In the genomic region with DNA sequence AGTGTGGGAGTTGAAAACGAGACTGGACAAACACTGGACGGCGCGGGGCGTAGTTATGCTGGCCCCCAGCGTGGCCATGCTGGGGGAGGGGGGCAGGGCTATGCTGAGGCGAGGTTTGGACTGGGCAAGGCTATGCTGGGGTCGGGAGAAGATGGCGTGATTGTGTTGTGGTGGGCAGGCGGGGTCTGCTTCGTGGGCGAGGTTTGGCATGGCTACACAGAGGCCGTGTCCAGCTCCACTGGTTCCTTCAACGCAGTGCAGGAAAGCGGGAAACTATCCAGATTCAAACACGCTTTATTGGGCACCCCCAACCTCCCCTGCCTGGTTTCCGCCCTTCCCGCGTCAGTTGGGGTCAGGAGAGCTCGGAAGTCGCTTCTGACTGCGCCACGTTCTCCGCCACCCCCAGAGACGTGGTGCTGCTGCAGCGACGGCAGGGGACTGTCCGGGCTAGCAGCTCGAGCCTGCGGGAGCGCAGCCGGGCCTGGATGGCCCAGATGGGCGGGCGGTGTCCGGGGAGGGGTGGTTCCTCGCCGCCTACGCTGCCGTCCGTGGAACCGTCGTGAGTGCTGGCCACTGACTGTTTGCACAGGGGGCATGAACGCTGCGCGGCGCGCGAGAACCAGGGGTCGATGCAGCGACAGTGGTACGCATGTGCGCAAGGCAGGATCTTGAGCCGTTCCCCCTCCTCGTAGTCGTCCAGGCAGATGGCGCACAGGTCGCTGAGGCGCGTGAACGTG, we compare ENCODE assay signal across 9 mouse cellular contexts. TPM values are rescaled to one million over a fixed set of nuclear protein-coding genes. Genes with fewer than 3 reads are reported as not detected.
DNase-seq lines count a peak whose midpoint lies in the region; ATAC-seq lines count a peak whose summit lies in the region.
"Had no signal": no experiment of that assay in that cellular context is flagged by ENCODE, and none has a peak within 500 bp of the region (broad histone marks: within the 10 kb centered on the region; RNA-seq: fewer than 3 reads in every experiment).

No protein-coding gene starts in this region.

- 7% methylated on average over 60 of the region's 60 CpGs for WGBS in embryonic facial prominence, embryonic 11.5 days
- 7% methylated on average over 59 of the region's 60 CpGs for WGBS in hindbrain, embryonic 16.5 days
- WGBS in neural tube, embryonic 14.5 days = 7% methylated on average over 59 of the region's 60 CpGs

- DNase-seq in layer of hippocampus, postnatal 25 days (ENCODE audit: extremely low spot score in 1 of 2, low spot score in 1 of 2) = peak; percentile 8 to 15
- no peak for DNase-seq in layer of hippocampus, adult 11-12 months (ENCODE audit: low spot score)
- DNase-seq in embryonic facial prominence, embryonic 11.5 days (ENCODE audit: low spot score) = no peak
- no peak for DNase-seq in thymus, postnatal 25 days
- DNase-seq in frontal cortex, postnatal 25 days (ENCODE audit: low spot score in 2 of 2) = no peak
- DNase-seq in urinary bladder, postnatal 25 days (ENCODE audit: low spot score) = no peak

- no peak for ATAC-seq in embryonic facial prominence, embryonic 11.5 days (replicated peaks; ENCODE audit: insufficient number of reproducible peaks, low FRiP score, low TSS enrichment, low read depth)
- ATAC-seq in hindbrain, embryonic 16.5 days = no peak
- no peak for ATAC-seq in neural tube, embryonic 14.5 days (ENCODE audit: low read depth)

- no peak overlapping the region for H3K27ac ChIP-seq in embryonic facial prominence, embryonic 11.5 days (replicated peaks; ENCODE audit: low read depth, low read length)
- peak overlapping the region; percentile 42 for H3K27ac ChIP-seq in hindbrain, embryonic 16.5 days (ENCODE audit: low read depth, low read length)
- H3K27ac ChIP-seq in neural tube, embryonic 14.5 days (ENCODE audit: low read depth, low read length) = no peak overlapping the region

- no peaks in the 10 kb centered on the region for H3K9me3 ChIP-seq in embryonic facial prominence, embryonic 11.5 days (replicated peaks; ENCODE audit: control insufficient read depth, low read length)
- H3K9me3 ChIP-seq in hindbrain, embryonic 16.5 days (ENCODE audit: control insufficient read depth, low read length) = no peaks in the 10 kb centered on the region
- no peaks in the 10 kb centered on the region for H3K9me3 ChIP-seq in neural tube, embryonic 14.5 days (ENCODE audit: control insufficient read depth, low read length)

- H3K36me3 ChIP-seq in embryonic facial prominence, embryonic 11.5 days (replicated peaks; ENCODE audit: control insufficient read depth, insufficient read depth, low read depth, low read length) = no peaks in the 10 kb centered on the region
- H3K36me3 ChIP-seq in hindbrain, embryonic 16.5 days (ENCODE audit: control insufficient read depth, insufficient read depth, low read length) = no peaks in the 10 kb centered on the region
- H3K36me3 ChIP-seq in neural tube, embryonic 14.5 days (ENCODE audit: control insufficient read depth, insufficient read depth, low read length) = no peaks in the 10 kb centered on the region

- H3K27me3 ChIP-seq in embryonic facial prominence, embryonic 11.5 days (ENCODE audit: control insufficient read depth, insufficient read depth, low read length) = peaks cover 38% of the 10 kb centered on the region
- H3K27me3 ChIP-seq in hindbrain, embryonic 16.5 days (replicated peaks; ENCODE audit: control insufficient read depth, insufficient read depth, low read length) = peaks cover 24% of the 10 kb centered on the region
- H3K27me3 ChIP-seq in neural tube, embryonic 14.5 days (ENCODE audit: control insufficient read depth, insufficient read depth, low read length) = peaks cover 23% of the 10 kb centered on the region

- peaks cover 17% of the 10 kb centered on the region for H3K4me1 ChIP-seq in embryonic facial prominence, embryonic 11.5 days (ENCODE audit: control insufficient read depth, insufficient read depth, low read length)
- peaks cover 34% of the 10 kb centered on the region for H3K4me1 ChIP-seq in hindbrain, embryonic 16.5 days (ENCODE audit: control insufficient read depth, insufficient read depth, low read depth, low read length)
- H3K4me1 ChIP-seq in neural tube, embryonic 14.5 days (ENCODE audit: control insufficient read depth, insufficient read depth, low read length) = peaks cover 25% of the 10 kb centered on the region

- no peak overlapping the region for H3K9ac ChIP-seq in embryonic facial prominence, embryonic 11.5 days (replicated peaks; ENCODE audit: low read length)
- H3K9ac ChIP-seq in hindbrain, embryonic 16.5 days (ENCODE audit: low read depth, low read length) = peak overlapping the region; percentile 33
- 0 out of 2 replicates have a peak overlapping the region, but pooled peaks have one; percentile 11 for H3K9ac ChIP-seq in neural tube, embryonic 14.5 days (replicated peaks; ENCODE audit: low read depth, low read length)

- peak overlapping the region; percentile 27 for H3K4me2 ChIP-seq in embryonic facial prominence, embryonic 11.5 days (ENCODE audit: low read depth, low read length)
- peak overlapping the region; percentile 49 for H3K4me2 ChIP-seq in hindbrain, embryonic 16.5 days (ENCODE audit: low read length)
- peak overlapping the region; percentile 29; the same call in 1 of the 2 replicates for H3K4me2 ChIP-seq in neural tube, embryonic 14.5 days (ENCODE audit: low read depth, low read length)

- H3K4me3 ChIP-seq in embryonic facial prominence, embryonic 11.5 days (ENCODE audit: low read depth, low read length) = peak overlapping the region; percentile 19
- peak overlapping the region; percentile 29 for H3K4me3 ChIP-seq in hindbrain, embryonic 16.5 days (ENCODE audit: low read length)
- H3K4me3 ChIP-seq in neural tube, embryonic 14.5 days (ENCODE audit: low read depth, low read length) = peak overlapping the region; percentile 16; the same call in 1 of the 2 replicates

RNA-seq across cellular contexts. Expression of a gene that starts 1.1 kb away (rescaled TPM):
- total RNA-seq in layer of hippocampus, postnatal 25 days (2021) = not detected
- polyA plus RNA-seq in embryonic facial prominence, embryonic 11.5 days (2014; fragmentation: Nextera tagmentation; extraction: Ambion mirVana) = not detected in 2 replicates
- not detected in 2 replicates for polyA plus RNA-seq in hindbrain, embryonic 16.5 days (2015; fragmentation: Nextera tagmentation; extraction: Ambion mirVana)
- not detected in 2 replicates for polyA plus RNA-seq in neural tube, embryonic 14.5 days (2014; fragmentation: Nextera tagmentation; extraction: Ambion mirVana)
- polyA plus RNA-seq: large intestine, adult 2 months had no signal

RNA-seq across cellular contexts. Expression of a gene that starts 34.9 kb away (rescaled TPM):
- 100 to 1,000 TPM; 658 to 741 TPM for total RNA-seq in layer of hippocampus, postnatal 25 days (2021)
- polyA plus RNA-seq in embryonic facial prominence, embryonic 11.5 days (2014; fragmentation: Nextera tagmentation; extraction: Ambion mirVana) = 80.1 and 81.5 TPM in 2 replicates
- polyA plus RNA-seq in hindbrain, embryonic 16.5 days (2015; fragmentation: Nextera tagmentation; extraction: Ambion mirVana) = 229 and 264 TPM in 2 replicates
- 255 and 266 TPM in 2 replicates for polyA plus RNA-seq in neural tube, embryonic 14.5 days (2014; fragmentation: Nextera tagmentation; extraction: Ambion mirVana)

RNA-seq across cellular contexts. Expression of a gene that starts 43.0 kb away (rescaled TPM):
- 1 to 10 TPM; 1.9 to 3.4 TPM for total RNA-seq in layer of hippocampus, postnatal 25 days (2021)
- polyA plus RNA-seq in embryonic facial prominence, embryonic 11.5 days (2014; fragmentation: Nextera tagmentation; extraction: Ambion mirVana) = 0.70 and 0.77 TPM in 2 replicates
- 0.95 and 1.1 TPM in 2 replicates for polyA plus RNA-seq in hindbrain, embryonic 16.5 days (2015; fragmentation: Nextera tagmentation; extraction: Ambion mirVana)
- 1.5 and 1.9 TPM in 2 replicates for polyA plus RNA-seq in neural tube, embryonic 14.5 days (2014; fragmentation: Nextera tagmentation; extraction: Ambion mirVana)

Comparison
In these comparisons a context has a peak if more than half of its experiments do, and no peak if none do; other contexts are left out.
1. DNase-seq: peak in layer of hippocampus, postnatal 25 days (2 of 2); none in layer of hippocampus, adult 11-12 months (single experiment), embryonic facial prominence, embryonic 11.5 days (single experiment), thymus, postnatal 25 days (single experiment), frontal cortex, postnatal 25 days (0 of 2) and urinary bladder, postnatal 25 days (single experiment).
2. Peak in every context shown above with its lines, with median percentiles within 50 percentile points of each other: H3K4me2 ChIP-seq and H3K4me3 ChIP-seq.